Mouse (Mus musculus) embryonic facial prominence, embryonic 11.5 days (tissue): ENCODE data around the gene Rgs3. TPM values are rescaled to one million over a fixed set of nuclear protein-coding genes. Genes with fewer than 3 reads are reported as not detected.

ENCODE experiments used
- ATAC-seq: fragments of 200-750 bp; cut with Nextera tagmentation; replicated peaks from 2 replicates; pipeline ENCODE4 v1.8.0; 2017; ENCODE audit warnings: low read depth; ENCODE audit not compliant: insufficient number of reproducible peaks, low FRiP score, low TSS enrichment
- DNase-seq: peaks from one replicate; pipeline ENCODE4 v3.0.0-alpha.2; 2015; ENCODE audit warnings: low spot score
- H3K27ac ChIP-seq: fragments of 300-500 bp; sonication (generic); replicated peaks from 2 replicates; pipeline ENCODE4 v1.5.1; 2014; ENCODE audit warnings: mild to moderate bottlenecking, low read depth, low read length, control low read depth
- H3K27me3 ChIP-seq: fragments of 300-500 bp; sonication (generic); 2 replicates; pipeline ENCODE4 v1.6.1; 2014; ENCODE audit warnings: mild to moderate bottlenecking, low read length, moderate library complexity, mixed read lengths; ENCODE audit not compliant: control insufficient read depth, insufficient read depth
- H3K36me3 ChIP-seq: fragments of 300-500 bp; sonication (generic); replicated peaks from 2 replicates; pipeline ENCODE4 v1.6.1; 2014; ENCODE audit warnings: low read depth, mild to moderate bottlenecking, low read length, moderate library complexity, mixed read lengths; ENCODE audit not compliant: control insufficient read depth, insufficient read depth
- H3K4me1 ChIP-seq: fragments of 300-500 bp; sonication (generic); 2 replicates; pipeline ENCODE4 v1.6.1; 2014; ENCODE audit warnings: low read length, mixed read lengths; ENCODE audit not compliant: control insufficient read depth, insufficient read depth
- H3K4me2 ChIP-seq: fragments of 300-500 bp; sonication (generic); 2 replicates; pipeline ENCODE4 v1.6.1; 2014; ENCODE audit warnings: low read depth, mild to moderate bottlenecking, control low read depth, low read length, moderate library complexity
- H3K4me3 ChIP-seq: fragments of 300-500 bp; sonication (generic); 2 replicates; pipeline ENCODE4 v1.5.1; 2014; ENCODE audit warnings: low read depth, low read length, control low read depth
- H3K9ac ChIP-seq: fragments of 300-500 bp; sonication (generic); replicated peaks from 2 replicates; pipeline ENCODE4 v1.6.1; 2014; ENCODE audit warnings: mild to moderate bottlenecking, control low read depth, low read length
- H3K9me3 ChIP-seq: fragments of 300-500 bp; sonication (generic); replicated peaks from 2 replicates; pipeline ENCODE4 v1.6.1; 2016; ENCODE audit warnings: mild to moderate bottlenecking, low read length, inconsistent platforms, mixed read lengths; ENCODE audit not compliant: control insufficient read depth
- WGBS: fragments of 180-500 bp; shearing (Covaris S2); extraction: QIAGEN DNeasy Blood & Tissue Kit; methylation state at CpG from one replicate; pipeline ENCODE4 v1.1.7; 2014; 5-methylcytosine and 5-hydroxymethylcytosine counted together
- polyA plus RNA-seq: library from polyadenylated mRNA; unstranded; fragments of >200 nt; fragmentation: Nextera tagmentation; extraction: Ambion mirVana; gene quantifications from 2 replicates; pipeline ENCODE4 v1.2.1, GENCODE M21; 2014

The Rgs3 gene
- polyA plus RNA-seq, 1 experiment from 2014 or later: 24.8 TPM

DNA sequence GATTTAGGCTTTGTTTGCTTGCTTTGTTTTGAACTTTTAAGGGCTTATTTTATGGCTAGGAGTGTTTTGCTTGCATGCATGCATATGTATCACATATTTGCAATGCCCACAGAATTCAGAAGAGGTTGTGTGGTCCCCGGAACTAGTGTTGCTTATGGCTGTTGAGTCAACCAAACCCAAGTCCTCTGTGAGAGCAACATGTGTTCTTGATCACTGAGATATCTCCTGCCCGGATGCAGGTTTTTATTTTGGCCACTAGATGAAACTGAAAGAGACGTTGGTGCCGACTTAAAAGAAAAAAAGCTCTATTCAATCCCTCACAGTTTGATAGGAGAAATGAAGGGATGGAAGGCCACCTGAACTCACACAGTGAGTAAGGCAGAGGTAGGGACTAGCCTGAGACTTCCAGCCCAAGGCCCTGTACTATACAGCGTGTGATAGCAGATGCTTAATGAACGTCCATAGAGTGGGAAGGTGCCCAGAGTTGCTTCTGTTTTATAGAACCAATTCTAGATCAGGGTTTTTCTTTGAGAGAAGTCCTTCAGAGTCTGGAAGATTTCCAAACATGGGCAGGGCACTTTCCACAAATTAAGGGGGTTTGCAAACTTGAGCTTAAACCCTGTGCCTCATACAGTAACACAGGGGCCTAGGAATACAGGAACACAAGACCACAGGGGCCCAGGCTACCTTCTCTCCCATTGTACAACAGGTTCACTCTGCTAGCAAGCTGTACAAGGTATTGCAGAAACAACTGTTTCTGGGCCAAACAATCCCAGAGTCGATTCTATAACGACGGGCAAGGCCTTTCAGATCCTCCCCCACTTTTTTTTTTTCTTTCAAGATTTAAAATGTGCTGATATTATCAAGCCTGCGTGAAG is 41.9 kb upstream of the Rgs3 start:
- H3K27ac ChIP-seq: no peak overlapping the region

DNA sequence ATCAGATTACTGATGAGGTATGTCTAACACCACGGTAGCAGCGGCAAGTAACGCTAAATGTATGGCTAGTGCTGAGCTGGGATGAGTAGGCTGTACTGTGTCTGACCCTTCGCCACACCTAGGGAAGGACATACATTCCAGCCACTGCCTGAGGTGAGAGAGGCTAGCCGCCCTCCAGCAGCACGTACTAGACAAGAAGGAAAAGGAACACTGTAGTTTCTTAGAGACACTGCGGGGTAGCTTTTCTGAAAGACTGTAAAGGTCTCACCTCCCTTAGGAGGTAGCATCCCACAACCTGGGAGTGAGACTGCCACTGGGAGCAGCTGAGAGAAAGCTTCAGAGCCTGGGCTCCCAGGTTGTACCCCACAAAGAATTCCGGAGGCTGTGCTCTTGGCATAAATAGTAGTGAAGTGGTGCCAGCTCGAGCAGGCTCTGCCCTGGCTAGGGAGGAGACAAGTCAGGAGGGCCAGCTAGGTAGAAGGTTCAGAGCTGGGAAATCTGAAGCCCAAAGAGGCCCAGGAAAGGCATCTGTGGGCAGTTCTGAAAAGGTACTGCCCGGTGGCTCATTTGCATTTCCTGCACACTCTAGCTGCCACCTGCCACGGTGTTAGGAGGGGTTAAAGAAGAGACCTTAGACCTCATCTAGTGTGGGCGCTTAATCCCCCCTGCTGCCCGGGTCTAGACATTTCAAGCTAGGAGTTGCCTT is 41.1 kb upstream of the Rgs3 start:
- Histone ChIP-seq H3K4me3 (peak overlapping the region; percentile 54), H3K9me3 (no peaks in the 10 kb centered on the region), H3K36me3 (no peaks in the 10 kb centered on the region), H3K4me2 (peak overlapping the region; percentile 49), H3K27me3 (no peaks in the 10 kb centered on the region), H3K9ac (peak overlapping the region; percentile 59), H3K27ac (no peak overlapping the region), H3K4me1 (peaks cover 4% of the 10 kb centered on the region)
- DNase-seq: no peak
- WGBS: 46% methylated on average over 13 of the region's 13 CpGs
- no peak for ATAC-seq

More for the DNA sequence above, 41.9 kb upstream of the Rgs3 start:
- H3K27me3 ChIP-seq: no peaks in the 10 kb centered on the region
- peaks cover 4% of the 10 kb centered on the region for H3K4me1 ChIP-seq
- no peak for DNase-seq
- H3K4me3 ChIP-seq: no peak overlapping the region
- no peaks in the 10 kb centered on the region for H3K9me3 ChIP-seq
- H3K4me2 ChIP-seq: no peak overlapping the region
- no peaks in the 10 kb centered on the region for H3K36me3 ChIP-seq
- H3K9ac ChIP-seq: no peak overlapping the region; the same call in 1 of the 2 replicates
- ATAC-seq: no peak
- WGBS: 73% methylated on average over 10 of the region's 10 CpGs

DNA sequence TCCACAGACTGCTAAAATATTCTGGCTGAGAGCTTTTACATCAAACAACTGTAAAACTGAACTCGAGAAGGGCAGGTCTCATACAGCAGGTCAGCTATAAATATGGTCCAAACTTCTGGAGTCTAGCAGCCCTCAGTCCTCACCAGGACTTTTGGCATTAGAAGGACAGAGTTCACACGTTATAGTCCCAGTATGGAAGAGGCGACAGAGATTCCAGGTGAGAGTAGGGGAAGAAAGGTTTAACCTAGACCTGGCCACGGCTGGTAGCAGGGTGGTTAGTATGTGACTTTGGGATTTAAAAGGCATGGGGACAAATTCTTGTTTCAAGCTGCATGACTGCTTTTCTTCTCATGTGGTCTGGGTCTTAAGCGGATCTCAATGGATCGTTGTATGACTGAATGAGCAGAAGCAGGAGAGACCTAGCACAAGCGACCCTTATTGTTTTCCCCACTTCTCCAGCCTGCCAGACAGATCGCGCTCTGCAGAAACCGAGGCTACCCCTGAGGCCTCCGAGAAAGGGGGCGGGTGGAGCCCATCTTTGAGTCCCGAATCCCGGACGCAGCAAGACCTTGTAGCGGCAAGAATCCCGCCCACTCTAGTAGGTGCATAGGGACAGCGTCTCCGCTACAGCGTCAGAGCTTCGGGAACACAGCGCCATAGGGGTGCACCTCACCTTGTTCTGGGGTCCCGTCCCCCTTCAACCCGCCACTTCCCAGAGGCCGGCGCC is 40.4 kb upstream of the Rgs3 start:
- ATAC-seq: no peak; the same call in 1 of the 2 replicates

DNA sequence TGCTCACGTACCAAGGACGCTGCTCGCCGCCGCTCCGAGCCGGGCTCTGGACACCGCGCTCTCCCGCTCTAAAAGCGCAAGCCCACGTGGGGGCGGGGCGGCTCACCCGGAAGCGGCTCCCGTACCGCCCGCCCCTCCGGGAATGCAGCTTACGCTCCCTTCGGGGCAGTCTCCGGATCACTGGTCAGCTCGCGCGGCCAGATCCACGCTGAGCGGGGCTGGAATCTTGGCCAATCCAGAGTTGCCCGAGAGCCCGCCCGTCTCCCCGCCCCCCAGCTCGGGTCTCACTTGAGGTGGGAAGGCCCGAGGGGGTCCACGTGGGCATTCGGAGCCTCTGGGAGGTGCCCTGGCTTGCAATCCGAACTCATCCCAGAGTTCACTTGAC is 39.8 kb upstream of the Rgs3 start, which contains the start of gene Alad:
Alad (minus strand) TSS at position 70 of the 385 bp plus-strand sequence.
- Histone ChIP-seq H3K9ac (peak within 1 kb of the TSS; percentile 59), H3K4me3 (peak within 1 kb of the TSS; percentile 54), H3K9me3 (no peaks in the 10 kb centered on the region), H3K4me1 (peaks cover 6% of the 10 kb centered on the region), H3K27ac (peak within 1 kb of the TSS; percentile 29), H3K36me3 (no peaks in the 10 kb centered on the region), H3K27me3 (no peaks in the 10 kb centered on the region), H3K4me2 (peak within 1 kb of the TSS; percentile 49)
- DNase-seq (peak; percentile 89), ATAC-seq (peak; percentile 87)
- 0% methylated on average over 37 of the region's 37 CpGs for WGBS

More for the DNA sequence above, 40.4 kb upstream of the Rgs3 start:
- no peaks in the 10 kb centered on the region for H3K36me3 ChIP-seq
- peak overlapping the region; percentile 54 for H3K4me3 ChIP-seq
- peaks cover 6% of the 10 kb centered on the region for H3K4me1 ChIP-seq
- peak overlapping the region; percentile 59 for H3K9ac ChIP-seq
- peak overlapping the region; percentile 49 for H3K4me2 ChIP-seq
- DNase-seq: no peak
- H3K27me3 ChIP-seq: no peaks in the 10 kb centered on the region
- peak overlapping the region; percentile 29 for H3K27ac ChIP-seq
- 2% methylated on average over 26 of the region's 26 CpGs for WGBS
- H3K9me3 ChIP-seq: no peaks in the 10 kb centered on the region

DNA sequence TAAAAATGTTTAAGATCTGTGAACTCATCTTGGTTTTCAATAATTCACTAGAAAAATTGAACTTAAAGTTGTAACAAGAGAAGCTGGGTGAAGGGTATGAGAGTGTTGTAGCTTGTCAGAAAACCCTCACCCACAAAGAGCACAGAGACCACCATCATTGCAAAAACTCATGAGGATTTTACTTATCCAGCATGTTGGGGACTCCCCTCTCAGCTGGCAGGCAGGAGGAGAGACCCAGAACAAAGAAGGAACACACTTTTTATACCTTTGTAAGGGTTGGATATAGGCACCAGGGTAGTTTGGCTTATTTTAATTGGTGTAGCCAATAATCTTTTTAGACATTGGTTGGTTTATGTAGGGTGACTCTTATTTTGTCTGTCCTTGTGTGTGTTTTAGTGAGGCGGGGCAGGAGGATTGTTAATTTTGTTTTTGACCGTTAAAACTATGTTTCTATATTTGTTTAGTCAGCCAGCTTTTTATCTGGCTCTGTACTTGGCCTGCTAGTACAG is 38.7 kb upstream of the Rgs3 start:
- Histone ChIP-seq H3K9me3 (no peaks in the 10 kb centered on the region), H3K36me3 (no peaks in the 10 kb centered on the region), H3K27ac (no peak overlapping the region), H3K4me2 (no peak overlapping the region), H3K4me1 (peaks cover 6% of the 10 kb centered on the region), H3K4me3 (no peak overlapping the region), H3K9ac (no peak overlapping the region), H3K27me3 (no peaks in the 10 kb centered on the region)
- DNase-seq (no peak), ATAC-seq (no peak)
- WGBS: 91% methylated on average over 2 of the region's 2 CpGs

DNA sequence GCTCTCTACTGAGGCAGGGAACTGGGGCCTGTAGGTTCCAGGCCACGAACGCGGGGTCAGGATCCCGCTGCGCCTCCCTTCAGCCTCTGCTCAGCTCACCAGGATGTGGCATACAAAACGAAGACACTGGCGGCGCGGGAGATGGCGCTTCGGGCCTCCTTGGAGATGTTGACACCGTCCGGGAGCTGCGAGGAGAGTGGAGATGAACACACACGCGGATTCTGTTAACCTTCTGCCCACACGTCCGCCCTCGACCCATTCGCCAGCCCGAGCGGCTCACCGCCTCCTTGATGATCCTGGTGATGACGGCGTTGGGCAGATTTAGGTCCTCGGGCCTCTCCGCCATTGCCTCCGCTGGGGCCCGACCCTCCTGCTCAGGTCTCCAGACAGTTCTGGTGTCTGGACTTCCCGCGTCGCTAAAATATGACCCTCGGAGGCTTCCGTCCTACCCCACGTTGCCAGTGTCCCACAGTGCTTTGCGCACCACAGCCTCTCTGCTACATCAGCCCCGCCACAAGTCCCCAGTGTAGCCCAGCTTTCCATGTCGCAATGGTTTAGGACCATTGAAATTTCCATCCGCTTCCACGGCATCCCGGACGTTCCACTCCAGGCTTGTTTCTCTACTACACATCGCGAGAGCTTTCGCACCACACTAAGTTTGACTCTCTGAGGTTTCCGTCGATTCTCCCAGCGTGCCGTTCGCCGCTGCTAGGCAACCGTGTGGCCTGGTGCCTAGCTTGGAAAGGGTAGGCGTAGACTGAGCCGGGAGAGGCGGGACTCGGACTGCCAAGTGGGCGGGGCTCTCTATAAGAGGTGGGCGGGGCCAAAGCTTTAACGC is 34.8 kb upstream of the Rgs3 start, which contains the start of the genes Pole3 and 4933430I17Rik:
Pole3 (minus strand) TSS at position 418 of the 838 bp plus-strand sequence.
4933430I17Rik (plus strand) TSS at position 719 of the 838 bp plus-strand sequence.
- DNase-seq (peak; percentile 99), ATAC-seq (peak; percentile 99)
- Histone ChIP-seq H3K27ac (peak within 1 kb of the TSS; percentile 87), H3K4me1 (peaks cover 2% of the 10 kb centered on the region), H3K9ac (peak within 1 kb of the TSS; percentile 85), H3K27me3 (no peaks in the 10 kb centered on the region), H3K36me3 (no peaks in the 10 kb centered on the region), H3K4me3 (peak within 1 kb of the TSS; percentile 79), H3K9me3 (no peaks in the 10 kb centered on the region), H3K4me2 (peak within 1 kb of the TSS; percentile 83)
- under 1% methylated on average over 59 of the region's 59 CpGs for WGBS

DNA sequence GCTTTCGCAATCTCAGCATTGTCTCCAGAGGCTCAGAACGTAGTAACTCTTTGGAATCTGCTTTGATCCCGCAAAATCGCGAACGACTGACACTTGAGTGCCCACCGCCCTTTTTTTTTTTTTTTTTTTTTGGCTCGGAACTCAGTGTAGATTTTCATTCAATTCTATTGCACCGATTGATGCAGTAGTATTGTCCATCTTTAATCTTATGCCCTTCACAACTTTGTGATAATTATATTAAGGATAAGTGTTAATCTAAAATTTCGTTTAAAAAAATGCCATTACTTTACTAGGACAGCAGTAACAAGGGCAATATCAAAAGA is 34.2 kb upstream of the Rgs3 start:
- WGBS: 2% methylated on average over 10 of the region's 10 CpGs
- Histone ChIP-seq H3K36me3 (no peaks in the 10 kb centered on the region), H3K27ac (no peak overlapping the region), H3K9ac (no peak overlapping the region), H3K4me2 (peak overlapping the region; percentile 27; the same call in 1 of the 2 replicates), H3K27me3 (no peaks in the 10 kb centered on the region), H3K9me3 (no peaks in the 10 kb centered on the region), H3K4me1 (peaks cover 2% of the 10 kb centered on the region), H3K4me3 (peak overlapping the region; percentile 79)
- DNase-seq (no peak), ATAC-seq (no peak)
